ENCODE assay signal across 8 mouse cellular contexts in the genomic region with DNA sequence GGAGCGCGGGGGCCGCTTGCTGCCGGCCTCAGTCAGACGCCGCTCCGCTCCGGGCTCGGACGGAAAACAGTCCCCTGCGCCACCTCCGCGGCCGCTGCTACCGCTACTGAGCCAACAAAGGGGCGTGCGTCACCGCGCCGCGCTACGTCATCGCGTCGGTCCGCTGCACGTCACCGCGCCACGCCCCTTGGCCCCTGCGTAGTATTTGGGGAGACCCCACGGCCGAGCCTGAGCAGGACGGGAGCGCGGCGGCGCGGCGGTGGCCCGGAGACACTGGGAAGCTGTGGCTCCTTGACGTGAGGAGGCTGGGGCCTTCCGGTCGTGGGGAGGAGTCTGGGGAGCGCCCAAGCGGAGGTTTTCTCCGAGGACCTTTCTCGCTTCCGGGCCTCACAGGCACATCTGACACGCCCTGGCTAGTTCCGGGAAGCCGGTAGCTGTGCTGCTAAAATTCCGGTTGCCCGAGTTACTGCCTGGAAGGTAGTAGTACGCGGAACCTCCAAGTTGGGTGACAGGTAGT. TPM values are rescaled to one million over a fixed set of nuclear protein-coding genes. Genes with fewer than 3 reads are reported as not detected.
DNase-seq lines count a peak whose midpoint lies in the region; ATAC-seq and TF ChIP-seq lines count a peak whose summit lies in the region.

Arih1 (minus strand) TSS at position 70 of the 517 bp plus-strand sequence.

- H3K4me2 ChIP-seq in embryonic facial prominence, embryonic 15.5 days (replicated peaks) = peak within 1 kb of the TSS; percentile 64
- peak within 1 kb of the TSS; percentile 89 for H3K4me2 ChIP-seq in limb, embryonic 14.5 days (replicated peaks; ENCODE audit: low read depth, low read length, severe bottlenecking)
- peak within 1 kb of the TSS; percentile 71 for H3K4me2 ChIP-seq in midbrain, postnatal 0 days (ENCODE audit: low read depth, low read length, poor library complexity, severe bottlenecking)

- WGBS in bone marrow, adult 2 months = under 1% methylated on average over 45 of the region's 56 CpGs
- under 1% methylated on average over 54 of the region's 56 CpGs for WGBS in embryonic facial prominence, embryonic 15.5 days
- under 1% methylated on average over 52 of the region's 56 CpGs for WGBS in limb, embryonic 14.5 days
- WGBS in midbrain, postnatal 0 days = under 1% methylated on average over 51 of the region's 56 CpGs

- TF ChIP-seq CTCF in bone marrow, adult 2 months (IDR thresholded peaks at IDR 0.05; ENCODE audit: control insufficient read depth, insufficient read depth, low read length) = 0 out of 2 replicates have a peak, but pooled peaks have one; percentile 17
- peak; percentile 23; the same call in 1 of the 2 replicates for TF ChIP-seq CTCF in midbrain, postnatal 0 days (IDR thresholded peaks at IDR 0.05)

- ATAC-seq in embryonic facial prominence, embryonic 15.5 days (ENCODE audit: insufficient number of reproducible peaks, low FRiP score, low TSS enrichment, low read depth) = peak; percentile 98
- ATAC-seq in limb, embryonic 14.5 days (ENCODE audit: low FRiP score, low read depth) = peak; percentile 99
- ATAC-seq in midbrain, postnatal 0 days (ENCODE audit: low FRiP score) = peak; percentile 99

- H3K9me3 ChIP-seq in embryonic facial prominence, embryonic 15.5 days (replicated peaks) = no peaks in the 10 kb centered on the region
- no peaks in the 10 kb centered on the region for H3K9me3 ChIP-seq in limb, embryonic 14.5 days (ENCODE audit: control insufficient read depth, low read length)
- H3K9me3 ChIP-seq in midbrain, postnatal 0 days (ENCODE audit: low read length) = no peaks in the 10 kb centered on the region

- H3K4me3 ChIP-seq in bone marrow, adult 2 months (replicated peaks; ENCODE audit: control insufficient read depth, low read depth, low read length) = peak within 1 kb of the TSS; percentile 100
- peak within 1 kb of the TSS; percentile 98 for H3K4me3 ChIP-seq in embryonic facial prominence, embryonic 15.5 days (replicated peaks)
- peak within 1 kb of the TSS; percentile 97 for H3K4me3 ChIP-seq in limb, embryonic 14.5 days (replicated peaks; ENCODE audit: low read length)
- peak within 1 kb of the TSS; percentile 100 for H3K4me3 ChIP-seq in midbrain, postnatal 0 days (ENCODE audit: low read depth, low read length)

- peak; percentile 97 for TF ChIP-seq POLR2A in bone marrow, adult 2 months (IDR thresholded peaks at IDR 0.05; ENCODE audit: borderline replicate concordance, control insufficient read depth, low read depth, low read length)
- peak; percentile 91 for TF ChIP-seq POLR2A in limb, embryonic 14.5 days (IDR thresholded peaks at IDR 0.05; ENCODE audit: borderline replicate concordance, extremely low read depth, insufficient read depth, insufficient read length)

- H3K27ac ChIP-seq in bone marrow, adult 2 months (ENCODE audit: control insufficient read depth, insufficient read depth, low read depth, low read length, poor library complexity) = peak within 1 kb of the TSS; percentile 100
- peak within 1 kb of the TSS; percentile 98 for H3K27ac ChIP-seq in embryonic facial prominence, embryonic 15.5 days (replicated peaks)
- H3K27ac ChIP-seq in limb, embryonic 14.5 days (replicated peaks; ENCODE audit: low read depth, low read length) = peak within 1 kb of the TSS; percentile 99
- H3K27ac ChIP-seq in midbrain, postnatal 0 days (ENCODE audit: low read depth, low read length) = peak within 1 kb of the TSS; percentile 98

- H3K9ac ChIP-seq in embryonic facial prominence, embryonic 15.5 days = peak within 1 kb of the TSS; percentile 90
- peak within 1 kb of the TSS; percentile 98 for H3K9ac ChIP-seq in limb, embryonic 14.5 days (ENCODE audit: low read depth, low read length, severe bottlenecking)
- peak within 1 kb of the TSS; percentile 98 for H3K9ac ChIP-seq in midbrain, postnatal 0 days (replicated peaks; ENCODE audit: low read length, poor library complexity, severe bottlenecking)

- no peaks in the 10 kb centered on the region for H3K36me3 ChIP-seq in embryonic facial prominence, embryonic 15.5 days
- H3K36me3 ChIP-seq in limb, embryonic 14.5 days (ENCODE audit: control insufficient read depth, insufficient read depth, low read length) = no peaks in the 10 kb centered on the region
- no peaks in the 10 kb centered on the region for H3K36me3 ChIP-seq in midbrain, postnatal 0 days (ENCODE audit: insufficient read depth, low read length)

- H3K4me1 ChIP-seq in bone marrow, adult 2 months (ENCODE audit: control insufficient read depth, insufficient read depth, low read length) = no peaks in the 10 kb centered on the region; the same call in 1 of the 2 replicates
- peaks cover 5% of the 10 kb centered on the region; the same call in 1 of the 2 replicates for H3K4me1 ChIP-seq in embryonic facial prominence, embryonic 15.5 days
- peaks cover 6% of the 10 kb centered on the region; the same call in 1 of the 2 replicates for H3K4me1 ChIP-seq in limb, embryonic 14.5 days (ENCODE audit: control insufficient read depth, insufficient read depth, low read length)
- H3K4me1 ChIP-seq in midbrain, postnatal 0 days (ENCODE audit: insufficient read depth, low read length) = no peaks in the 10 kb centered on the region

- H3K27me3 ChIP-seq in embryonic facial prominence, embryonic 15.5 days = no peaks in the 10 kb centered on the region
- no peaks in the 10 kb centered on the region for H3K27me3 ChIP-seq in limb, embryonic 14.5 days (ENCODE audit: control insufficient read depth, insufficient read depth, low read length)
- no peaks in the 10 kb centered on the region for H3K27me3 ChIP-seq in midbrain, postnatal 0 days (ENCODE audit: insufficient read depth, low read length)

- peak; percentile 98 for DNase-seq in 416B (ENCODE audit: low read depth)
- DNase-seq in heart, adult 8-10 months (ENCODE audit: low spot score) = peak; percentile 96
- peak; percentile 99 for DNase-seq in kidney, adult 9 months
- DNase-seq in limb, embryonic 14.5 days (ENCODE audit: low spot score) = peak; percentile 94
- DNase-seq in midbrain, postnatal 0 days (ENCODE audit: low spot score) = peak; percentile 98
- DNase-seq in spleen, postnatal 14 days (ENCODE audit: low spot score in 2 of 2) = peak; percentile 98

RNA-seq across cellular contexts. Expression of gene Arih1, which starts in this region (rescaled TPM):
- 16.9 and 27.9 TPM in 2 replicates for polyA plus RNA-seq in bone marrow, adult 2 months (2011; ENCODE audit: insufficient read depth, insufficient read length, low replicate concordance, missing spikeins)
- polyA plus RNA-seq in embryonic facial prominence, embryonic 15.5 days (2015; fragmentation: Nextera tagmentation; extraction: Ambion mirVana) = 14.5 and 15.0 TPM in 2 replicates
- 10 to 100 TPM; 69.9 to 81.0 (median 78.4) TPM for total RNA-seq in heart, adult 8-10 months (2022)
- 46.8 and 48.6 TPM in 2 replicates for polyA plus RNA-seq in limb, embryonic 14.5 days (2012; rRNA removed)
- 16.8 and 21.6 TPM in 2 replicates for polyA plus RNA-seq in limb, embryonic 14.5 days (2014; fragmentation: Nextera tagmentation; extraction: Ambion mirVana)
- 47.9 and 60.2 TPM in 2 replicates for total RNA-seq in midbrain, postnatal 0 days (2014; rRNA removed)
- 7.9 and 8.1 TPM in 2 replicates for polyA plus RNA-seq in midbrain, postnatal 0 days (2015; fragmentation: Nextera tagmentation; extraction: Ambion mirVana)

Comparison
In these comparisons a context has a peak if more than half of its experiments do, and no peak if none do; other contexts are left out.
1. Peak in every context shown above with its lines: DNase-seq, ATAC-seq, H3K4me3 ChIP-seq and H3K27ac ChIP-seq.